Mouse (Mus musculus) lung, embryonic 15.5 days (tissue): ENCODE data around the gene Gm2381. TPM values are rescaled to one million over a fixed set of nuclear protein-coding genes. Genes with fewer than 3 reads are reported as not detected.
"Not testable (repeated sequence)": the region's sequence is repeated elsewhere in the genome, so short reads cannot be mapped to it uniquely, and the experiment has no call there.

Experiments used
- ATAC-seq: fragments of 200-750 bp; cut with Nextera tagmentation; 2 replicates; pipeline ENCODE4 v1.8.0; 2017; ENCODE audit warnings: moderate number of reproducible peaks, borderline replicate concordance; ENCODE audit not compliant: low FRiP score, low TSS enrichment; ENCODE audit errors: extremely low read depth
- H3K27ac ChIP-seq: fragments of 300-500 bp; sonication (generic); 2 replicates; pipeline ENCODE4 v1.5.1; 2015; ENCODE audit warnings: moderate library complexity, mild to moderate bottlenecking, inconsistent platforms
- H3K27me3 ChIP-seq: fragments of 300-500 bp; sonication (generic); 2 replicates; pipeline ENCODE4 v1.6.1; 2015; ENCODE audit warnings: inconsistent platforms
- H3K36me3 ChIP-seq: fragments of 300-500 bp; sonication (generic); 2 replicates; pipeline ENCODE4 v1.6.1; 2015; ENCODE audit warnings: inconsistent platforms
- H3K4me1 ChIP-seq: fragments of 300-500 bp; sonication (generic); 2 replicates; pipeline ENCODE4 v1.6.1; 2015; ENCODE audit warnings: inconsistent platforms
- H3K4me2 ChIP-seq: fragments of 300-500 bp; sonication (generic); 2 replicates; pipeline ENCODE4 v1.6.1; 2015; ENCODE audit warnings: inconsistent platforms, mild to moderate bottlenecking, moderate library complexity
- H3K4me3 ChIP-seq: fragments of 300-500 bp; sonication (generic); 2 replicates; pipeline ENCODE4 v1.5.1; 2015; ENCODE audit warnings: mild to moderate bottlenecking, inconsistent platforms
- H3K9ac ChIP-seq: fragments of 300-500 bp; sonication (generic); 2 replicates; pipeline ENCODE4 v1.6.1; 2015; ENCODE audit warnings: inconsistent platforms
- H3K9me3 ChIP-seq: fragments of 300-500 bp; sonication (generic); 2 replicates; pipeline ENCODE4 v1.6.1; 2016; ENCODE audit warnings: inconsistent platforms
- WGBS: fragments of 180-500 bp; shearing (Covaris S2); methylation state at CpG from one replicate; pipeline ENCODE4 v1.1.7; 2015; 5-methylcytosine and 5-hydroxymethylcytosine counted together
- polyA plus RNA-seq: library from polyadenylated mRNA; unstranded; fragments of >200 nt; fragmentation: Nextera tagmentation; extraction: Ambion mirVana; gene quantifications from 2 replicates; pipeline ENCODE4 v1.2.1, GENCODE M21; 2015

The Gm2381 gene
- polyA plus RNA-seq = not detected in 2 replicates

DNA sequence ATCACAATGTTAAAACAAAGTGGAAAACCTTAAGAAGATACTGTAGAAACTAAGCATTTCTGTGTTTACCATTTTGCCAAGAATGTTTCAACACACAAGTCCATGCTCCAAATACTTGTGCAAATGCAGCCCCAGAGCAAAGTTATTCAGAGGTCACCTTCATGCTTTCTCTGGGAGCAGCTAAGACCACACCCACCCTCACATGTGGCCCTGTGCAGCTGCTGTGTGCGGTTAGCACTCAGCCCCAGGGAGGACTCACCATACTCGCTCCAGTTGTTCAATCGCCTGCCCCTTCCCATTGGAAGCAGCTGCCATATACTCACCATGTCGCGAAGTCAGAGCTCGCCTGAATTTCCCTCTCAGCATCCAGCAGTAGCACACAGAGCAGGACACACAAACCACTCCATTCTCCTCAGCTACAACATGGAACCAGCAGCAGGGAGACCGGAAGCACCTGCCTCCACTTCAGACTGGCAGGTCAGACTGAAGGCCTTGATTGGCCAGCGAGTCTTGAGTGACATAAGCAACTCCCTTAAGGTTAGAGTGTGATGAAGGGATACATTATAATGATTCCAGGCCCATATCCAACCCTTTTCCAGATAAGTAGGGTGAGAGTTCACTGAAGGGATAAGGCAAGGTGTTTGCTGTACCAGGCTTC lies at the start of gene Gm2381:
TSS of gene Gm2381 (minus strand) at position 434 of the 658 bp plus-strand sequence.
- 79% methylated on average over 8 of the region's 8 CpGs for WGBS
- not testable (repeated sequence) for H3K36me3 ChIP-seq, H3K27me3 ChIP-seq, H3K9me3 ChIP-seq, H3K4me1 ChIP-seq, H3K4me2 ChIP-seq, H3K9ac ChIP-seq, H3K4me3 ChIP-seq, ATAC-seq, H3K27ac ChIP-seq

GRCm38 (mm10) chr7:42898067-42898466 lies 31.0 kb upstream of the Gm2381 start:
- not testable (repeated sequence) for H3K27ac ChIP-seq, H3K4me2 ChIP-seq, H3K36me3 ChIP-seq, H3K27me3 ChIP-seq, H3K4me1 ChIP-seq, H3K9ac ChIP-seq, ATAC-seq, H3K9me3 ChIP-seq, H3K4me3 ChIP-seq
- 81% methylated on average over 2 of the region's 2 CpGs for WGBS

DNA sequence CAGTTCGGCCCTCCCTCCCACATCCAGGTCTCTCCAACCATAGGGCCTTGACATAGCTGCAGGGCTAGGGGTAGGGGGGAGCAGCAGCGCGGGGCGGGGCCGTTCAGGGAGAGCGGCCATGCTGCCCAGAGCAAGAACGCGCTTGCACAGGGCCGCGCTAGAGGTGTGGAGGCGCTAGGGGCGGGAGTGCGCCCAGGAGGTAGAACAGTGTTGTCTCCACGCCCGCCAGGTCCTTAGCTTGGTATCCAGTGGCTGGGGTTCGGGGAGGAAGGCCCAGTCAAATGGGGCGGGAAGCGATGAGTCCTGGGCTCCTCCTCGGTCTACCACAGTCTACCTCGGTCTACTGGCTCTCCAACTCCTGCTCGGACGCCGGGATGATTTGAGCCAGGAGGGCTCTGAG lies 11.1 kb upstream of the Gm2381 start:
- Histone ChIP-seq H3K4me2 (no peak overlapping the region), H3K27ac (no peak overlapping the region), H3K9me3 (no peaks in the 10 kb centered on the region), H3K4me3 (no peak overlapping the region), H3K9ac (no peak overlapping the region), H3K36me3 (no peaks in the 10 kb centered on the region), H3K27me3 (no peaks in the 10 kb centered on the region), H3K4me1 (no peaks in the 10 kb centered on the region)
- WGBS = 43% methylated on average over 23 of the region's 23 CpGs
- no peak for ATAC-seq

DNA sequence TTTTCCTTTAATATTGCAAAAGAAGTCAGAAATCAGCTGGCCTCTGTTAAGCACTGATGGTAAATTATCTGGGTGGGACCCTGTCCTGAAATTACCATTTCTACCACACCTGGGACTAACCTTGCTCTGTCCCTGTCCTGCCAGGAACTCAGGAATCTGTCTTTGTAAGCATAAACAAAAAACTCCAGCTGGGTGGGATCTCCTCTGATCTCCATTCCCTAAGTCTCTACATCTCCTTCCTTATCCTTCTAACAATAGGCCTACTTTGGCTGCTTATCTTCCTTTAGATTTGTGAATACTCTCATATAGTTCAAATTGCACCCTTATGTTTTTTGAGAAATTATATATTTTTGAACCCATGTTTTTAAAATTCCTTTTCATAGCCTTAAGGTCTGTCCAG lies 28.7 kb downstream of the Gm2381 start:
- H3K4me3 ChIP-seq, ATAC-seq, H3K27me3 ChIP-seq: not testable (repeated sequence)

GRCm38 (mm10) chr7:42832221-42832620 lies 34.8 kb downstream of the Gm2381 start:
- 59% methylated on average over 3 of the region's 3 CpGs for WGBS
- no peaks in the 10 kb centered on the region for H3K36me3 ChIP-seq
- no peak overlapping the region for H3K9ac ChIP-seq
- no peak overlapping the region for H3K27ac ChIP-seq
- H3K4me2 ChIP-seq = no peak overlapping the region
- no peaks in the 10 kb centered on the region for H3K4me1 ChIP-seq
- ATAC-seq = no peak
- H3K27me3 ChIP-seq = no peaks in the 10 kb centered on the region
- no peak overlapping the region for H3K4me3 ChIP-seq
- H3K9me3 ChIP-seq = no peaks in the 10 kb centered on the region

More for the DNA sequence above, 28.7 kb downstream of the Gm2381 start:
- not testable (repeated sequence) for H3K27ac ChIP-seq, H3K9ac ChIP-seq, H3K9me3 ChIP-seq, H3K4me1 ChIP-seq, H3K36me3 ChIP-seq, H3K4me2 ChIP-seq

DNA sequence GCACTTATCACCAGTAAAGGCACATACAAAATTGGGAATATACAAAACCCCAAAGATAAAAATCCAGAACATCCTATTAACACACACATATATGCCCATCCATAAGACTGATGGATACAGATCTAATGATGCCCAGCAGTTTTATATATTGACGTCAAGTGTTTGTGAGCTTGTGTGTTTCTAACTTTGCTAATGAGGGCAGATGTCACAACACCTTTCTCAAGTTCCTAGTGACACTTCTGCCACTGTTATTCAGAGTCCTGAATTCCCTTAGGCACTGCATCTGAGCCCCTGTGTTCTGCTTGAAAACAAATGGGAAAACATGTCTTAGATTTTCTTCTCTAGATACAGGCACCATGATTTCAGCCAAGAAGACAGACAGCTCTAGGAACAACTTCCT lies 73.6 kb downstream of the Gm2381 start, which contains the start of gene Vmn2r62:
TSS of gene Vmn2r62 (minus strand) at position 101 of the 400 bp plus-strand sequence.
- not testable (repeated sequence) for H3K4me2 ChIP-seq, ATAC-seq, H3K36me3 ChIP-seq, H3K27me3 ChIP-seq, H3K4me1 ChIP-seq, H3K4me3 ChIP-seq, H3K27ac ChIP-seq, H3K9me3 ChIP-seq, H3K9ac ChIP-seq
- no CpG with 5 or more reads among the region's 1 CpGs for WGBS

Other genes starting within 250 kb of the Gm2381 start
- 5.2 and 5.4 TPM in 2 replicates for gene Zfp976, start 224.6 kb downstream of the Gm2381 start, polyA plus RNA-seq
- gene Zfp975, start 174.5 kb downstream of the Gm2381 start, polyA plus RNA-seq = 7.7 and 10.1 TPM in 2 replicates
- not detected in 2 replicates for gene Gm17067, start 140.2 kb downstream of the Gm2381 start, polyA plus RNA-seq
- gene Vmn2r62, start 73.7 kb downstream of the Gm2381 start, polyA plus RNA-seq = not detected in 2 replicates
- gene Vmn2r63, start 66.6 kb upstream of the Gm2381 start, polyA plus RNA-seq = not detected in 2 replicates
- gene Gm9268, start 151.5 kb upstream of the Gm2381 start, polyA plus RNA-seq = not detected in 2 replicates
- gene Zfp936, start 247.0 kb upstream of the Gm2381 start, polyA plus RNA-seq = not detected in 2 replicates